Mouse (Mus musculus): Measurements from ENCODE around the gene Nabp2. TPM values are rescaled to one million over a fixed set of nuclear protein-coding genes. Genes with fewer than 3 reads are reported as not detected.
A peak's percentile ranks its signal among the peaks of the same experiment; 100 is the strongest.

The Nabp2 gene
- total RNA-seq, 2 experiments from 2014 or later, result 44.7 to 47.9 TPM

DNA sequence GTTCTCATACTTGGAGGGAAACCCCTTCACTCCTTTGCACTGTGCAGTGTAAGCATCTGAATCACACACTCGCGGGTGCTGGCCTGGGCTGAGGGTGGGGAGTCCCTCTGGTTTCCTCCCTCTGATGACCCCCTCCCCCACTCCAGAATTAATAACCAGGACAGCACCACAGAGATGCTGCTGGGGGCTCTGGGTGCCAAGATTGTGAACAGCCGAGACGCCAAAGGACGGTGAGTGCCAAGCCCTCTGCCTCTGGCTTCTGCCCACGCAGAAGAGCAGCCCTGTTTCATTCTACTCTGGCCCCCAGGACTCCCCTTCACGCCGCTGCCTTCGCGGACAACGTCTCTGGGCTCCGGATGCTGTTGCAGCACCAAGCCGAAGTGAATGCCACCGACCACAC is 22.4 kb downstream of the Nabp2 start:
- no peak for DNase-seq

DNA sequence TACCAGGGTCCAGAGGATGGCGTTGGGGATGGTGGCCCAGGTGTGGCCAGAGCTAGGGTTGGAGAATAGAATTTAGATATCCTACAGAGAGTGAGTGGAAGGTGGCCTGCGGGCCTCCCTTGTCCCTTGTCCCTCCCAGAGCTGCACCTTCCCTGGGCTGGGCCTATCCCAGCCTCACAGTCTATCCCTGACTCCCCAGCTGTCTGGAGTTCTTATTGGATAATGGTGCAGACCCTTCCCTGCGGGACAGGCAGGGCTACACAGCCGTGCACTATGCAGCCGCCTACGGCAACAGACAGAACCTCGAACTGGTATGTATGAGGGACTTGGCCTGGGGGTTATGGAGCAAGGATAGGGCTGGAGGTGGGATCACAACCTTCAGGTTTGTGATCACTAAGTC is 25.4 kb downstream of the Nabp2 start:
- no peak for DNase-seq

DNA sequence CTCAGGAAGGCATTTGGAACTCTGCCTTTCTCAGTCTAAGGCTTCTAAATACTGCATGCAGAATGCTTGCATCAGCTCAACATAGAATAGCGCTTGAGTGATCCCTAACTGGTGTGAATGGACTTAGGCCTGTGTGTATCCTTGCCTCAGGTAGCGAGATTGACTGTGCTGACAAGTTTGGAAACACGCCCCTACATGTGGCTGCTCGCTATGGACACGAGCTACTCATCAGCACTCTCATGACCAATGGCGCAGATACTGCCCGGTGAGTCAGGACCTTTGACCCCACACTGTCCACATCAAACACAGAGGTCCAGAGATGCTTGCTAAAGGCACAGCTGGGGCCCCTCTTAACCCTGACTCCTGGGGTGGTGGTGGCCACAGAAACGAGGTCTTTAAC is 28.8 kb downstream of the Nabp2 start:
- no peak for DNase-seq

DNA sequence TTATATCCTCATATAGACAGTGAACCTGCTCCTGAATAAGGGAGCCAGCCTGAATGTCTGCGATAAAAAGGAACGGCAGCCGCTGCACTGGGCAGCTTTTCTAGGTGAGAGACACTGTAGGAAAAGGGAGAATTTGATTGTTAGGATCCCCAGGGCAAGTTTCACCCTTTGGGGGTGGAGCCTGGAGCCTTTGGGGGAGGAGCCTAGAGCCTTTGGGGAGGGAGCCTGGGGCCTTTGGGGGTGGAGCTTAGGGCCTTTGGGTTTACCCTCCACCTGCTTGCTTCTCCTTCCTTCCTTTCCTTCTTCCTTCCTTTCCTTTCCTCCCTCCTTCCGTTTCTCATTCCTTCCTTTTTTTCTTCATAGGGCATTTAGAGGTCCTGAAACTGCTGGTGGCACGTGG is 30.7 kb downstream of the Nabp2 start:
- no peak for DNase-seq

DNA sequence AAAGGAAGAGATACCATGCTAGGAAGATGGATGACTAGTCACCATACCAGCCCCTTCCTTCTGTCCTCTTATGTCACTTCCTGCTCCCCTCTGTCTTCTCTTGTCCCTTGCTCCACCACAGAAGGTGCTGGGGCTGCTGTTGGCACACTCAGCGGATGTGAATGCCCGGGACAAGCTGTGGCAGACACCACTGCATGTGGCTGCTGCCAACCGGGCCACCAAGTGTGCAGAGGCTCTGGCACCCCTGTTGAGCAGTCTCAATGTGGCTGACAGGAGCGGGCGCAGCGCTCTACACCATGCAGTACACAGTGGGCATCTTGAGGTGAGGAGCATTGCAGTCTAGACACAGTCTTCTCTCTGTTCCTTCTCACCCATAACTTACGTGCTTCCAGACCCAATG is 32.0 kb downstream of the Nabp2 start:
- DNase-seq, result peak; percentile 72

DNA sequence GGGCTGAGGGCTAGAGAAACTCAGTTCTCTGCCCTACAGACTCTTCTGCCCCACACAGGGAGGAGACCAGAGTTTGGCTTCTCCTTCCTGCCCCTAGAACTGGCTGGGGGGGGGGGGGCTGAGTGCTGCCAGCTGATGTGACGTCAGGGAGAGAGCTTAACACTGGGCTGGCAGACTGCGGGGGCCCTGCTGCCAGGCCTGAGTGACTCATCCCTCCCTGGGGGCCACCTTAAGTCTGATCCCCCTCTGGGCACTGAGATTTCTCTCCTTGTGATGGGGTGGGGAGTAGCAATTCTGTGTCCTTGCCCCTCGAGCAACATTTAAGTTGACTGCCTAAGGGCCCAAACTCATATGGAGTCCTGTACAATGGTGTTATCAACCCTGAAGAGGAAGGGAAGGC is 32.8 kb downstream of the Nabp2 start:
- DNase-seq, result peak; percentile 58

DNA sequence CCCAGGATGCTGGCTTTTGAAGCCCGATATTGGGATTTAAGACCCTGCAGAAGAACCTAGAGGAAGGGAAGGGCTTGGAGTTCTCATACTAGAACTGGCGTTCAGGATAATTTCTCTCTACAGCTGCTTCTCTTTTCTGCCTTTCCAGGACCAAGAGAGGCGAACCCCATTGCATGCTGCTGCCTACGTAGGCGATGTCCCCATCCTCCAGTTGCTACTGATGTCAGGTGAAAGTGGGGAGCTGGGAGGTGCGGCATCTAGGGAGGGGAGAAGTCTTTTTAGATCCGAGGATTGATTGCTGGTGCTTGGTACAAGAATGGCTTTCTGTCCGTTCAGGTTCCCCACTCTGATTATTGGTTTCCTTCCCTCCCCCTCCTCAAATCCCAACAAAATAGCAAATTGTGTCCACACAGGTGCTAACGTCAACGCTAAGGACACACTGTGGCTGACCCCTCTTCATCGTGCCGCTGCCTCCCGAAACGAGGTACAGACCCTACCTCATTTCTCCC is 33.3 kb downstream of the Nabp2 start:
- no peak for DNase-seq

DNA sequence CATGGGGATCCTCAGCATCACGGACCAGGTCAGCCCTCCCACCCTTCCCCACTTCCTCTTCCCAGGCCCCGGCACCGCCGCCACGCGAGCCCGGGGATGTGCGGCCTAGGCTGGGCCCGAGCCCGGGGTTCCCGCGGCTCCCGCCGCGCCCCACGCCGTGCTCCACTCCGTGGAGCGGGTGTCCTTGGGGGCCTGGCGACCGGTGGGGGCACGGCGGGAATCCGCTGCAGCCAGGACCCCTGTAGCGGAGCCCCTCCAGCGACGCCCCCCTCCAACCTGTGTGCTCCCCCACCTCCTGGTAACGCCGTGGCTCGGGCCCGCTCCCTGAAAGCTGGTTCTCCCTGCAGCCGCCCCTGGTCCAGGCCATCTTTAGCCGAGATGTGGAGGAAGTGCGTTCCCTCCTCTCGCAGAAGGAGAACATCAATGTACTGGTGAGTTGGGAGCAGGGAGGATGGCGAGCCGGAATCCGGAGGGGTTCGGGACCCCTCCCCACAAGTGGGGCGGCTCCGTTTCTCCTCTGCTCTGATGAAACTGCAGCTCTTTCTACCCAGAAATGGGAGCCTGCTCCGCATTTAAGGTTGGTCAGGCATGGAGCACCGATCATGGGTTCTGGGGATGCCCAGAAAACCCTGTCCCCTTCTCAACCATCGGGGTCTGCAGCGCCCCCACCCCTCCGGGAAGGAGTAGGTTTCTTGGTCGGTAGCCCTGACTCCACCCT is 33.9 kb downstream of the Nabp2 start:
- DNase-seq, result peak; percentile 48

DNA sequence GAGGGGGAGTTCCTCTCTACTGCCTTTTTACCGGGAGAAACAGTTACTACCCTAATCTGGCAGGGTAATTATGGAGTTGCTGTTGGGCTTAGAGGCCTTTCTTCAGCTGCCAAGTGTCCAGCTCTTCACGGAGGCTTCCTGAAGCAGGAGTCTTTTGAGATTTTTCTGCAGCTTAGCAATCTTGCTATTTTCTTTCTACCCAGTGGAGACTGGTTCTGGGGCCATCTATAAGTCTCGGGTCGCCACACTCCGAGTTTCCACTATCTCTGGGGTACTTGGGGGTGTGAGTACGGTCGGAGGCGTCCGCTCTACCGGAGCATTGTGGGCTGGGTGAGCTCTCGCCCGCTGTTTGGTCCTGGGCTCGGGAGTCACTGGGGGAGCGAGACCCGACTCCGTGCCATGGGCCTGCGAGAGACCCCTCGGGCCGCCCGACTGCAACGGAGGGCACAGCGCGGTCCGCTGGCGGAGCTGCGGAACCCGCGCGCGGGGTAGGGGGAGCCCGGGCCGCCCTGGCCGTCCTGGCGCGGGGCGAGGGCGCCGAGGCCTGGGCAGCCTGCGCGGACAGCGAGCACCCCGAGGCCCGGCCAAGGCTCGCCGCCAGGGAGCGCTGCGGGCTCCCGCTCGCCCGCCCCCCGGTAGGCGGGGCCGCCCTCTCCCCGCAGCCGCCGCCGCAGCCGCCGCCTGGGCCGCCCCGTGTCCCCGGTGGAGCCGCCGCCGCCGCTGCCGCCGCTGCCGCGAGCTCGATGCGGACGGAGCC is 34.7 kb downstream of the Nabp2 start, which contains the start of gene Ankrd52:
TSS of gene Ankrd52 (plus strand) at position 661 of the 757 bp plus-strand sequence.
- peak; percentile 90 for DNase-seq

DNA sequence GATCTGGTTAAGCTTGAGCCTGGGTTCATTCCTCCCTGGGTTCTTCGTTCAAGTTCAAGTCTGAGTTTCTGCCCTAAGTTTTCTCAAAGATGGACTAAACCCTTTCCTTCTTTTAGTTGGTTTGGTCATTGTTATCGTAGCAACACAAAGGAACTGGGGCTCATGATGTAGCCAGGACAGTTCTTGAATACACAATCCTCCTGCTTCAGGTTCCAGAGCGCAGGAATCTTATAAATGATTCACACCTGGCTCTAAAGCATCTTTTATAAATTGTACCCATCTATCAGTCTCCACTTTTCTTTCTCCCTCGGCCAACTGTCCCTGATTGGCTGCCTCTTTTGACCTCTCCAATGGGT is 35.2 kb downstream of the Nabp2 start:
- no peak for DNase-seq

DNA sequence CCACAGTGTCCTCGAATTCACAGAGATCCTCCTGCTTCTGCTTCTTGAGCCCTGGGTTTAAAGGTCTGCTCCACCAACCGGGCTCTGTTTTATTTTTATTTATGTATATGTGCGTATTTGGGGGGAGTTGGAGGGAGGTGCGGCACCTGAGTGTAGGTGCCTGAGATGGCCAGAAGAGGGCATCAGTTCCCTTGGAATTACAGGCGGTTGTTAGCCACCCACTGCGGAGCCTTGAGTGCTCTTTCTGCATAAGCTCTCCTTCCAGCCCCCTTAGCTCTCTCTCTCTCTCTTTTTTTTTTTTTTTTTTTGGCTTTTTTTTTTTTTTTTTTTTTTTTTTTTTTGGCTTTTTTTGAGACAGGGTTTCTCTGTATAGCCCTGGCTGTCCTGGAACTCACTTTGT is 36.9 kb downstream of the Nabp2 start:
- DNase-seq, result no peak

DNA sequence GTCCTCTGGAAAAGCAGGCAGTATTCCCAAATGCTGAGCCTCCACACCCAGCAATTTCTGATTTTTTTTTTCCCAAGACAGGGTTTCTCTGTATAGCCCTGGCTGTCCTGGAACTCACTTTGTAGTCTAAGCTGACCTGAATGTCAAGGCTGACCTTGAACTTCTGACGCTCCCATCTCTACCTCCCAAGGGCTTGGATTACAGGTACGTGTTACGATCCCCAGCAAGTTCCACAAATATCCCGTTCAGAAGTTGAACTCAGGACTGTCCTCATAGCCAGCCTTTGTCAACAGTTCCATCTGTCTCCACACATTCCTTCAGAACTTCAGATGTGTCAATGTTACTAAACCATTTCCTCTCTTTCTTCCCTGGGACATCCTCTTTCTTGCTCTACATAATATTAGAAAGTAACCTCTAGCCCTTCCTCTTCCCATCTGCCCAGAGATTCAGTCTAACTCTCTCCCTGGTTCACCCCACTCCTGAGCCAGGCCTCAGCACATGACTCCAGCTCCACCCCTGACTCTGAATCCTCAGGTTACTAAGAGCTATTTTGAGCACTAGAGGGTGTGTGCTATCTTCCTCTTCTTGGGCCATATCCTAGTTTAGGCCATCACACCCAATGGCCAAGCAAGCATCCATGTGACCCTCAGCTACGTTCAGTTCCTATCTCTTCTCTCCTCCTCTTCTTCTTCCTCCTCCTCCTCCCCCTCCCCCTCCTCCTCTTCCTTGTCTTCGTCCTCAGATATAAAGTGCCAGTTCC is 38.1 kb downstream of the Nabp2 start:
- DNase-seq, result peak; percentile 70

DNA sequence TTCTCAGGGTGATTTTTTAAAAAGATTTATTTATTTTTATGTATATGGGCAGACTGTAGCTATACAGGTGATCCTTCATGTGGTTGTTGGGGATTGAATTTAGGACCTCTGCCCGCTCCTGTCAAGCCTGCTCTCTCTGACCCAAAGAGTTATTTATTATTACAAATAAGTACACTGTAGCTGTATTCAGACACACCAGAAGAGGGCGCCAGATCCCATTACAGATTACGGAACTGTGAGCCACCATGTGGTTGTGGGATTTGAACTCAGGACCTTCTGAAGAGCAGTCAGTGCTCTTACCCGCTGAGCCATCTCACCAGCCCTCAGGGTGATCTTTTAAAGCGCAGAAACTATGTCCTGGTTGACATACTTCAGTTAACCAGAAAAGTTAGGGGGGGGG is 39.1 kb downstream of the Nabp2 start:
- no peak for DNase-seq

DNA sequence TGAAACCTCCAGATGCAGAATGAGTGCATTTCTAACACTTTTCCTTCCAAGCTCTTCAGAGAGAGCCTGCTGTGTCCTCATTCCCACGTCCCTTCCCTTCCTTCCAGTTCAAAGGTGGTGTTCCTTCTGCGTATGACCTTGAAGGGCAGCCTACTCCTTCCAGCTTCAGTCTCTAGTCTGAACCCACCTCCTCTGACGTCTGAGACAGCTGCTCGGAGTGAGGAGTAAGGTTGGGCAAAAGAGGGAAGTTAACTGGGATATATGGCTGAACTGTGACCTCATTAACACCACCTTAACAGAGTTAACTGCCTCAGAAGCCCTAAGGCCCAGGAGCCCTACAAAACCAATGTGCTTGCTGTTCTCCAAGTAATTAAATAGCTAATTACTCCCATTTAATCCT is 40.7 kb downstream of the Nabp2 start:
- DNase-seq, result no peak

DNA sequence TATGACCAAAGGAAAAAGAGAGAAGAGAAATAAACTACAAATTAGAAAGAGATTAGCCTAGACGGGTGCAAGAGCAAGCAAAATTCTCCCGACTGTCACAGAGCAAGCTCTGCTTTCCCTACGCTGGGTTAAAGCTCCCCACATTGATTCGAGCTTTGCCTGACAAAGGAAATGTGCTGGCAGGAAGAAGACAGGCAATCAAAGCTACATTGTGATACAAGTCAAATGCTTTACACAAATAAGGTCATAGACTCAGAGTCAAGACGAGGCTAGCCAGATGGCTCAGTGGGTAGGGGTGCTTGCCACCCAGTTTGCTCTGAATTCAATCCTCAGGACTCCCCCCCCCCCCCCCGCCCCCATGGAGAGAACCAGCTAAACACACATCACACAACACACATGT is 41.3 kb downstream of the Nabp2 start:
- DNase-seq, result no peak

DNA sequence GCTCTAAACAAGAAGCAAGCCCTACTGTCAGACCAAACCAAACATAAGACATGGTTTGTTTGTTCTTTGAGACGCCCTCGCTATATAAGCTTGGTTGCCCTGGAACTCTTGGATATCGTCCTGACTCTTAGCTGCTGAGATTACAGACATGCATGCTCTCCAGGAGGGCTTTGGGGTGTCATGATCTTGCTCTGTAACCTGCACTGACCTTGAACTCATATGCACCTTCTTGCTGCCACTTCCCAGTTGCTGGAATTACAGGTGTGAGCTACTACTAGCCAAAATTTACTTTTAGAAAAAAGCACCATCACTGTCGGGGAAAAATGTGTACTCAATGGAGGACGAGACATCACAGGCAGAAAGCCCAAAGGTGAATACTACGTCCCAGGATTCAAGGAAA is 41.7 kb downstream of the Nabp2 start:
- DNase-seq, result no peak

DNA sequence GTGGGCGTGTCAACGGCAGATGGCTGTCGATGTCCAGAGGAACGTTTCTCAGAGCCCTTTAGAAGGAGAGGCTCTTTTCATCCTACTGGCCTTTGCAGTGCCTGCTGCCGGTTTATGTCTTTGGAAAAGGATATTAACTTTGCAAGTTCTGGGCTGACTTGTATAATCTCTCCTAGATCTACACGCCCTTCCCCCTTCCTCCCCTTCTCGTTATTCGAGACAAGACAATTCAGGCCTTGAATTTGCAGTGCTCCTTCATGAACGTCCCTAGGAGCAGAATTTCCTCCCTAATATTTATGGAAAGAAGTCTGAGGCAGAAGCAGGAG is 42.1 kb downstream of the Nabp2 start:
- no peak for DNase-seq

DNA sequence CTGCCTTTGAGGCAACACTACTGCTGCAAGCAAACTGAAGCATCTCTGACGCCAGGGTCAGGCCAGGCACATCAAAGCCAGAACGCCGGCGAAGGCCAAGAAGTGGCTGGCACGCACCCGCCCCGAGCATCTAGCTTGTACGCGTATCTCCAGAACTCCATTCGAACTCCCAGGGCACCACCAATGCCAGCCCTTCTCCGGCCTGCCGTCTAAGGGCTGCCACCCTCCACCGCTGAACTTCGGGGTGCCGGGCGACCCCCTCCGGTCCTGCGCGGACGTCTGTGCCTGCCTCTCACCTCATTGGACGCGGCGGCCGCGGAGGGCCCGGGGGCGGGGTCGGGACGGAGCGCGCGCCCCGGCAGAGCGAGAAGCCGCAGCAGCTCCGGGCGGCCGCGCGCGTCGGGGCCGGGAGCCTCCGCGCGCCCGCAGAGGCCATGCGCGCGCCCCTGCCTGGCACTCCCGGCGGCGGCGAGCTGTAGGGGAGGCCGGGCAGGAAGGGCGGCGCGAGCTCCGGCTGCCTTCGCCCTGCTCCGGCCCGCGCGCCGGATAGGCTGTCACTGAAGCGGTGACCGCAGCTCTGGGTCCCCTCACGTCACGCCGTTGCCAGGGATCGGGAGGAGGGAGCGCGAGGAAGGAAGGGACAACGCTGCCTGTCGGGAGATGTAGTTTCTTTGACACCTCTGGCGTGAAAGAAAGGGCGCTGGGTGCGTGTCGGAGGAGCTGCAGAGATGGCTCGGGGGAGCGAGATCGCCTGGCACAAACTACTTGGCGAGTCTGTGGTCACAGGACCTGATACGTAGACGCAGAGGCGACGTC is 42.7 kb downstream of the Nabp2 start, which contains the start of gene Coq10a:
TSS of gene Coq10a (minus strand) at position 596 of the 816 bp plus-strand sequence.
- DNase-seq, result peak; percentile 95

DNA sequence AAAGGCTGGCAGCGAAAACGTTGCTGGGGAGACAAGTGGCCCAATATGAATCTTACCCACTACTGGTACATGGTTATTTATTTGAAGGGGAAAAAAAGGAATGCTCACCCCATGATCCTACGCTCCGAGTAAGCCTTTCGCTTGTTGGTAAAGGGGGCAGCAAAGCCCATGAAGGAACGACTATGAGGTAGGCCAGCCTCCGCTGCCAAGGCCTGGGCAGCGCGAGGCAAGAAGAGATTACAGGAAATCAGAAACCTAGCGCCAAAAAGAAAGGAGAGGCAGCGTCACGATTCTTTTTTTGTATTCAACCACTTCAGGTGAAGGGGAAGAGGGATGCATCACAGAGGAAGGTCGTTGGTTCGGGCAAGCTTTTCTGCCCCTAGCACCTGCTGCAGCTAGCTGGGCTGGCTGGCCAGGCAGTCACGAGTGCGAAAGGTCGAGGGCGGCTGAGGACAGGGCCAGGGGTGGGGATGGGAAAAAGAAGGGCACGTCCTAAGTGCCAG is 43.3 kb downstream of the Nabp2 start:
- peak; percentile 85 for DNase-seq

DNA sequence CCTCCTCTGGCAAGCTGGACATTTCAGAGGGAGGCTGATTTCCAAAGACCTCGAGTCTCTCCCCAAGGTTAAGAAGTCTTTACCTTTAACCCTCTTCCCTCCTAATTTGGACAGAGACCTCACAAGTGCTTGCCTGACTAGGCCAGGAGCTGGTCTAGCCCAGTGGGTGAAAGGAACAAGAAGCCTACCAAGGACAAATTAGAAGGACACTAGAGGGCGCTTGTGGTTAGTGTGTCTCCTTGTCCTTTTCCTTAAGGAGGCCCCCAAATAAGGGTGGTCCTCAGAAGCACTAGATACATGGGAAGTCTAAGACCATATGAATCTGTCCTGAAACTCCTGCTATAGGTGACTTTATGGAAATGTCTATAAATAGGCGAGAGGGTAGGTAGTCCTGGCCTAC is 48.7 kb downstream of the Nabp2 start:
- no peak for DNase-seq

DNA sequence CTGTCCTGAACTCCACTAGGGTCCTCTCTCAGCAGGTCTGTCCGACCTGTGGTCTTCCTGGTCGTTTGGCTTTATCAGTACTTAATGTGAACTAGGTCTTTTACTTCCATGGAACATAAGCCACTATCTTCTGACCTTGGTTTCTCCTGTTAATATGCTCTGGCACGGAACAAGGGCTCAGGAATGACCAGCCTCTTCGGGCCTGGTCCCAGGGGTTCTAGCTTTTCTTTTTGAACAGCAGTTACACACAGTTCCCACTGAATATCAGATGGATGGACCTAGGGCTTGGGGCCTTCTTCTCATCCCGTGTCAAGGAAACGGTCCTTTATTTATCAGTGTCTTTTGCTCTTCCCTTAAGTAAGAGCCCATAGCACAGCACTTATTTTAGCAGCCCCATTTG is 49.5 kb downstream of the Nabp2 start:
- DNase-seq, result no peak

DNA sequence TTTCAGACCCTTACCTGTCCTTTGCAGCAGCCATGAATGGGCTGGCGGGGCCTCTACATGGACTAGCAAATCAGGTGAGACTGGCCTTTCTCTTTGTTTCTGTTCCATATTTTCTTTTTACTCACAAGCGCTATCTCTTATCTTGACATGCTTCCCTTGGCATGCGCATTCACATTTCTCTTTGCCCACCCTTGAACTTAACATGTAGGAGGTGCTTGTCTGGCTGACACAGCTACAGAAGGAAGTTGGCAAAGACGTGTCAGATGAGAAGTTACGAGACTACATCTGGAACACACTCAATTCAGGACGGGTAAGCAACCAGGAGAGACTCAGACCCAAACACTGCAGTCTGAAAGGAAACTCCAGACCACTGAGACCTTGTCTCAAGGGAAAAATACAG is 52.1 kb downstream of the Nabp2 start:
- no peak for DNase-seq
